Mouse (Mus musculus) kidney, adult 2 months (tissue): ENCODE data around the gene Olfr805. TPM values are rescaled to one million over a fixed set of nuclear protein-coding genes. Genes with fewer than 3 reads are reported as not detected.

ENCODE experiments used
- DNase-seq: peaks from one replicate; pipeline ENCODE4 v3.0.0; 2021
- H3K27ac ChIP-seq: fragments of 200-500 bp; 2 replicates; pipeline ENCODE4 v1.5.1; 2012; ENCODE audit warnings: low read depth, low read length, control low read depth, inconsistent platforms; ENCODE audit not compliant: insufficient read depth
- H3K27me3 ChIP-seq: fragments of 200-500 bp; replicated peaks from 2 replicates; pipeline ENCODE4 v1.6.1; 2012; ENCODE audit warnings: mild to moderate bottlenecking, moderate library complexity, low read length, inconsistent platforms; ENCODE audit not compliant: control insufficient read depth, insufficient read depth
- H3K36me3 ChIP-seq: fragments of 200-500 bp; 2 replicates; pipeline ENCODE4 v1.6.1; 2012; ENCODE audit warnings: mild to moderate bottlenecking, moderate library complexity, low read length, inconsistent platforms; ENCODE audit not compliant: control insufficient read depth, insufficient read depth
- H3K4me1 ChIP-seq: fragments of 200-500 bp; 2 replicates; pipeline ENCODE4 v1.6.1; 2011; ENCODE audit warnings: low read length; ENCODE audit not compliant: control insufficient read depth, insufficient read depth
- H3K4me3 ChIP-seq: fragments of 200-500 bp; 2 replicates; pipeline ENCODE4 v1.5.1; 2011; ENCODE audit warnings: mild to moderate bottlenecking, low read depth, low read length, control low read depth; ENCODE audit not compliant: insufficient read depth
- CTCF ChIP-seq: fragments of 200-500 bp; conservative IDR thresholded peaks from 2 replicates; pipeline ENCODE4 v1.5.1; 2011; ENCODE audit warnings: low read depth, mild to moderate bottlenecking, control low read depth, low read length, moderate library complexity, mixed read lengths; ENCODE audit not compliant: insufficient read depth, insufficient read length
- POLR2A ChIP-seq: fragments of 200-500 bp; IDR thresholded peaks from one replicate; pipeline ENCODE4 v1.6.1; 2011; ENCODE audit warnings: low read depth, low read length, control low read depth
- WGBS: fragments of 180-500 bp; shearing (Covaris S2); methylation state at CpG from one replicate; pipeline ENCODE4 v1.1.7; 2018; 5-methylcytosine and 5-hydroxymethylcytosine counted together
- polyA plus RNA-seq: library from polyadenylated mRNA; depleted of rRNA; stranded (reverse); fragments of >200 nt; gene quantifications from 2 replicates; pipeline ENCODE4 v1.2.3, GENCODE M21; 2012; rRNA removed

Gene Olfr805
- polyA plus RNA-seq, 1 experiment, result not detected

- H3K4me1 ChIP-seq, result no peaks in the 10 kb centered on the region
- no peak for TF ChIP-seq POLR2A
- TF ChIP-seq CTCF, result no peak
Observed at GRCm38 (mm10) chr10:129688069-129688468, 41.1 kb downstream of the Olfr805 start, which contains the start of gene Olfr802. Olfr802 (minus strand) TSS chr10:129688169.

GRCm38 (mm10) chr10:129673765-129674164 lies 55.4 kb downstream of the Olfr805 start, which contains the start of gene Olfr801:
Olfr801 (minus strand) TSS chr10:129673865.
- Histone ChIP-seq H3K27ac (no peak within 1 kb of the TSS), H3K4me1 (no peaks in the 10 kb centered on the region), H3K4me3 (no peak within 1 kb of the TSS), H3K36me3 (no peaks in the 10 kb centered on the region), H3K27me3 (no peaks in the 10 kb centered on the region)
- no peak for TF ChIP-seq POLR2A
- no peak for TF ChIP-seq CTCF
- 75% methylated on average over 1 of the region's 1 CpGs for WGBS
- DNase-seq, result no peak

More at GRCm38 (mm10) chr10:129688069-129688468, 41.1 kb downstream of the Olfr805 start, which contains the start of gene Olfr802:
- H3K27me3 ChIP-seq, result no peaks in the 10 kb centered on the region
- no peak within 1 kb of the TSS for H3K27ac ChIP-seq
- 70% methylated on average over 1 of the region's 1 CpGs for WGBS
- H3K36me3 ChIP-seq, result no peaks in the 10 kb centered on the region
- H3K4me3 ChIP-seq, result no peak within 1 kb of the TSS
- DNase-seq, result no peak

Other genes starting within 250 kb of the Olfr805 start
- gene Olfr789, start 244.6 kb downstream of the Olfr805 start, polyA plus RNA-seq, result not detected in 2 replicates
- gene Olfr790, start 230.9 kb downstream of the Olfr805 start, polyA plus RNA-seq, result not detected in 2 replicates
- not detected in 2 replicates for gene Olfr791, start 207.6 kb downstream of the Olfr805 start, polyA plus RNA-seq
- gene Olfr792, start 190.2 kb downstream of the Olfr805 start, polyA plus RNA-seq, result not detected in 2 replicates
- not detected in 2 replicates for gene Olfr794, start 161.7 kb downstream of the Olfr805 start, polyA plus RNA-seq
- not detected in 2 replicates for gene Olfr796, start 116.8 kb downstream of the Olfr805 start, polyA plus RNA-seq
- not detected in 2 replicates for gene Olfr798, start 101.4 kb downstream of the Olfr805 start, polyA plus RNA-seq
- gene Olfr799, start 91.9 kb downstream of the Olfr805 start, polyA plus RNA-seq, result not detected in 2 replicates
- gene Olfr800, start 71.7 kb downstream of the Olfr805 start, polyA plus RNA-seq, result not detected in 2 replicates
- gene Olfr801, start 55.5 kb downstream of the Olfr805 start, polyA plus RNA-seq, result not detected in 2 replicates
- gene Olfr802, start 41.2 kb downstream of the Olfr805 start, polyA plus RNA-seq, result not detected in 2 replicates
- gene Olfr803, start 35.1 kb downstream of the Olfr805 start, polyA plus RNA-seq, result not detected in 2 replicates
- gene Olfr804, start 26.2 kb downstream of the Olfr805 start, polyA plus RNA-seq, result not detected in 2 replicates
- not detected in 2 replicates for gene Olfr806, start 12.5 kb upstream of the Olfr805 start, polyA plus RNA-seq
- gene Olfr807, start 28.4 kb upstream of the Olfr805 start, polyA plus RNA-seq, result not detected in 2 replicates
- gene Olfr808, start 36.1 kb upstream of the Olfr805 start, polyA plus RNA-seq, result not detected in 2 replicates
- not detected in 2 replicates for gene Olfr809, start 45.3 kb upstream of the Olfr805 start, polyA plus RNA-seq
- gene Olfr810, start 65.5 kb upstream of the Olfr805 start, polyA plus RNA-seq, result not detected in 2 replicates
- gene Olfr811, start 75.0 kb upstream of the Olfr805 start, polyA plus RNA-seq, result not detected in 2 replicates
- not detected in 2 replicates for gene Olfr812, start 116.7 kb upstream of the Olfr805 start, polyA plus RNA-seq
- not detected in 2 replicates for gene Olfr813, start 126.0 kb upstream of the Olfr805 start, polyA plus RNA-seq
- gene Olfr814, start 150.5 kb upstream of the Olfr805 start, polyA plus RNA-seq, result not detected in 2 replicates
- gene Olfr815, start 176.5 kb upstream of the Olfr805 start, polyA plus RNA-seq, result not detected in 2 replicates
- gene Olfr816, start 186.2 kb upstream of the Olfr805 start, polyA plus RNA-seq, result not detected in 2 replicates
- not detected in 2 replicates for gene Olfr818, start 219.7 kb upstream of the Olfr805 start, polyA plus RNA-seq
- not detected in 2 replicates for gene Olfr819, start 237.9 kb upstream of the Olfr805 start, polyA plus RNA-seq
- gene Olfr247, start 246.8 kb upstream of the Olfr805 start, polyA plus RNA-seq, result not detected in 2 replicates